Mouse (Mus musculus) frontal cortex, postnatal 25 days (tissue): ENCODE measurements around the gene Gm826.

ENCODE experiments used
- DNase-seq, 2 experiments: peaks; one replicate each; pipeline ENCODE4 v3.0.0; 2022; ENCODE audit warnings: low spot score in 2 of 2

Gene Gm826

GRCm38 (mm10) chr2:160353581-160353980 lies 19.6 kb upstream of the Gm826 start:
- DNase-seq, result no peak

- DNase-seq, result no peak
These were observed 17.1 kb upstream of the Gm826 start for GRCm38 (mm10) chr2:160351038-160351574.

- no peak for DNase-seq
These were observed 15.6 kb upstream of the Gm826 start for GRCm38 (mm10) chr2:160349578-160349977.

GRCm38 (mm10) chr2:160348796-160349195 lies 14.8 kb upstream of the Gm826 start:
- no peak for DNase-seq

GRCm38 (mm10) chr2:160348072-160348604 lies 14.2 kb upstream of the Gm826 start:
- DNase-seq, result no peak

GRCm38 (mm10) chr2:160345644-160346043 lies 11.7 kb upstream of the Gm826 start:
- DNase-seq, result no peak

GRCm38 (mm10) chr2:160340121-160340520 lies 6.2 kb upstream of the Gm826 start:
- no peak for DNase-seq

GRCm38 (mm10) chr2:160339595-160339994 lies 5.6 kb upstream of the Gm826 start:
- DNase-seq, result no peak

GRCm38 (mm10) chr2:160336053-160336452 lies 2.1 kb upstream of the Gm826 start:
- DNase-seq, result no peak

- DNase-seq, result no peak
These were observed 1.1 kb upstream of the Gm826 start for GRCm38 (mm10) chr2:160335043-160335442.

- DNase-seq, result no peak
These were observed 1.2 kb downstream of the Gm826 start for GRCm38 (mm10) chr2:160332516-160333325.

- no peak for DNase-seq
These were observed 5.1 kb downstream of the Gm826 start for GRCm38 (mm10) chr2:160328886-160329285.

GRCm38 (mm10) chr2:160327716-160328115 lies 6.2 kb downstream of the Gm826 start:
- no peak for DNase-seq

- no peak for DNase-seq
These were observed 6.8 kb downstream of the Gm826 start for GRCm38 (mm10) chr2:160327167-160327566.

- DNase-seq, result no peak
These were observed 8.8 kb downstream of the Gm826 start for GRCm38 (mm10) chr2:160325105-160325644.

GRCm38 (mm10) chr2:160321829-160322228 lies 12.1 kb downstream of the Gm826 start:
- DNase-seq, result no peak

GRCm38 (mm10) chr2:160318255-160318654 lies 15.7 kb downstream of the Gm826 start:
- DNase-seq, result no peak

- no peak for DNase-seq
These were observed 20.4 kb downstream of the Gm826 start for GRCm38 (mm10) chr2:160313595-160314007.

- no peak for DNase-seq
These were observed 28.9 kb downstream of the Gm826 start for GRCm38 (mm10) chr2:160305070-160305469.

- no peak for DNase-seq
These were observed 30.0 kb downstream of the Gm826 start for GRCm38 (mm10) chr2:160303992-160304391.

GRCm38 (mm10) chr2:160302013-160302412 lies 31.9 kb downstream of the Gm826 start:
- no peak for DNase-seq

- no peak for DNase-seq
These were observed 35.4 kb downstream of the Gm826 start for GRCm38 (mm10) chr2:160298586-160298985.
